In the genomic region with DNA sequence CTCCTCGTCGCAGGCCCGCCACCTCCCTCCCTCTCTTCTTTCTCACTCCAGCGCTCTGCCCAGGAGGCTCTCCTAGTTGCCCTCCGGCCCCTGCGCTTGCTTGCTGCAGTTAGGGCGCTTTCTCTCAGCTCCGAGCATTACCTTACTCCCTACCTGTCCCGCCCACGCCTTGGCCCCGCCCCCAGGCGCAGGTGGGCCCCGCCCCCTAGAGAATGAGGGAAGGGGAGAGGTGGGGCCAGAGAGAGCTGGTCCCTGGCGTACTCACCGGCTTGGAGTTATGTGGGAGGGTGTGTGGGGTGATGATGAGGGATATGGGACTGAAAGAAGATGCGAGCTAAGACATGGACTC, we compare ENCODE assay signal across 8 mouse cellular contexts. TPM values are rescaled to one million over a fixed set of nuclear protein-coding genes. Genes with fewer than 3 reads are reported as not detected.
DNase-seq lines count a peak whose midpoint lies in the region; ATAC-seq and TF ChIP-seq lines count a peak whose summit lies in the region.

No protein-coding gene starts in this region.

- no peaks in the 10 kb centered on the region for H3K9me3 ChIP-seq in heart, postnatal 0 days (replicated peaks; ENCODE audit: control insufficient read depth, low read length)

- H3K4me3 ChIP-seq in liver, adult 2 months (ENCODE audit: insufficient read depth, low read depth, low read length): peak overlapping the region; percentile 66
- H3K4me3 ChIP-seq in heart, postnatal 0 days (ENCODE audit: low read depth, low read length): peak overlapping the region; percentile 59

- ATAC-seq in heart, postnatal 0 days (ENCODE audit: insufficient read depth, low read depth): peak; percentile 17; the same call in 1 of the 2 replicates

- no peaks in the 10 kb centered on the region for H3K4me1 ChIP-seq in liver, adult 2 months (ENCODE audit: control insufficient read depth, insufficient read depth, low read length)
- H3K4me1 ChIP-seq in heart, postnatal 0 days (ENCODE audit: control insufficient read depth, insufficient read depth): peaks cover 5% of the 10 kb centered on the region

- no peak for DNase-seq in liver, adult 2 months (ENCODE audit: extremely low read depth, low read depth, low spot score)
- DNase-seq in liver: no peak
- peak; percentile 14 to 36 for DNase-seq in cerebellum, adult 18-20 months
- peak; percentile 16 for DNase-seq in heart, postnatal 0 days (ENCODE audit: low spot score)
- peak; percentile 17 for DNase-seq in layer of hippocampus, adult 9-11 months
- peak; percentile 68 to 77 for DNase-seq in lung, postnatal 4 days
- DNase-seq in testis, postnatal 14 days (ENCODE audit: low spot score): peak; percentile 85
- no peak for DNase-seq in retina, embryonic 14.5 days (ENCODE audit: low spot score)

- no peak for TF ChIP-seq EP300 in heart, postnatal 0 days (IDR thresholded peaks at IDR 0.05; ENCODE audit: low read depth)

- no peak for TF ChIP-seq POLR2A in liver, adult 2 months (IDR thresholded peaks at IDR 0.05; ENCODE audit: extremely low read depth, insufficient read depth, low read length)

- peak overlapping the region; percentile 85 for H3K4me2 ChIP-seq in heart, postnatal 0 days (ENCODE audit: low read depth, low read length)

- no peak overlapping the region for H3K27ac ChIP-seq in liver, adult 2 months (replicated peaks; ENCODE audit: insufficient read depth, low read depth, low read length)
- H3K27ac ChIP-seq in heart, postnatal 0 days (ENCODE audit: low read depth): no peak overlapping the region

- TF ChIP-seq CTCF in liver, adult 2 months (IDR thresholded peaks at IDR 0.05; ENCODE audit: low read depth, low read length): no peak
- TF ChIP-seq CTCF in heart, postnatal 0 days (IDR thresholded peaks at IDR 0.05; ENCODE audit: low read depth): no peak

- peak overlapping the region; percentile 42 for H3K9ac ChIP-seq in liver, adult 2 months (ENCODE audit: low read depth, low read length)
- no peak overlapping the region for H3K9ac ChIP-seq in heart, postnatal 0 days (replicated peaks; ENCODE audit: low read depth, low read length)

- no peaks in the 10 kb centered on the region for H3K36me3 ChIP-seq in liver, adult 2 months (ENCODE audit: control insufficient read depth, insufficient read depth, low read length)
- H3K36me3 ChIP-seq in heart, postnatal 0 days (replicated peaks; ENCODE audit: control insufficient read depth, insufficient read depth, low read length): no peaks in the 10 kb centered on the region

- WGBS in liver, adult 2 months: 6% methylated on average over 16 of the region's 16 CpGs
- WGBS in heart, postnatal 0 days: 2% methylated on average over 16 of the region's 16 CpGs

- H3K79me2 ChIP-seq in liver, adult 2 months (ENCODE audit: control insufficient read depth, insufficient read depth, low read length): no peaks in the 10 kb centered on the region

- H3K27me3 ChIP-seq in liver, adult 2 months (ENCODE audit: control insufficient read depth, insufficient read depth, low read length): peaks cover 12% of the 10 kb centered on the region
- H3K27me3 ChIP-seq in heart, postnatal 0 days (ENCODE audit: control insufficient read depth, insufficient read depth, low read length): peaks cover 36% of the 10 kb centered on the region

RNA-seq across cellular contexts. Expression of a gene that starts 0.4 kb away (rescaled TPM):
- 1.1 and 1.2 TPM in 2 replicates for total RNA-seq in liver, adult 2 months (2014; rRNA removed)
- polyA plus RNA-seq in liver, adult 2 months (2012; rRNA removed): 1.2 and 1.5 TPM in 2 replicates
- total RNA-seq in heart, postnatal 0 days (2014; rRNA removed; ENCODE audit: low replicate concordance): 0.89 TPM in 1 of 2 replicates, not detected in the other
- 0.08 and 0.10 TPM in 2 replicates for polyA plus RNA-seq in heart, postnatal 0 days (2015; fragmentation: Nextera tagmentation; extraction: Ambion mirVana)

RNA-seq across cellular contexts. Expression of a gene that starts 0.6 kb away (rescaled TPM):
- not detected in 2 replicates for total RNA-seq in liver, adult 2 months (2014; rRNA removed)
- polyA plus RNA-seq in liver, adult 2 months (2012; rRNA removed): not detected in 2 replicates
- total RNA-seq in heart, postnatal 0 days (2014; rRNA removed; ENCODE audit: low replicate concordance): not detected in 2 replicates
- not detected in 2 replicates for polyA plus RNA-seq in heart, postnatal 0 days (2015; fragmentation: Nextera tagmentation; extraction: Ambion mirVana)

Comparison
In these comparisons a context has a peak if more than half of its experiments do, and no peak if none do; other contexts are left out.
1. DNase-seq: peak in cerebellum, adult 18-20 months (2 of 2), heart, postnatal 0 days (single experiment), layer of hippocampus, adult 9-11 months (single experiment), lung, postnatal 4 days (2 of 2) and testis, postnatal 14 days (single experiment); none in liver, adult 2 months (single experiment), liver (single experiment) and retina, embryonic 14.5 days (single experiment).